Mouse (Mus musculus) c-Kit-positive CD71-positive TER-119-negative erythroid progenitor cells, embryonic 14.5 days (primary cell): ENCODE measurements around the gene Lrp11.
"Not testable (repeated sequence)": the region's sequence is repeated elsewhere in the genome, so short reads cannot be mapped to it uniquely, and the experiment has no call there.

Experiments used
- DNase-seq: peaks from one replicate; pipeline ENCODE4 v3.0.0-alpha.2; 2013; ENCODE audit warnings: low read depth

Gene Lrp11

GRCm38 (mm10) chr10:7589592-7590233 is at the start of gene Lrp11:
Gene Lrp11, plus strand, starts transcription at chr10:7589800.
- peak; percentile 80 for DNase-seq

- no peak for DNase-seq
Observed at GRCm38 (mm10) chr10:7578002-7578401, 11.6 kb upstream of the Lrp11 start.

DNA sequence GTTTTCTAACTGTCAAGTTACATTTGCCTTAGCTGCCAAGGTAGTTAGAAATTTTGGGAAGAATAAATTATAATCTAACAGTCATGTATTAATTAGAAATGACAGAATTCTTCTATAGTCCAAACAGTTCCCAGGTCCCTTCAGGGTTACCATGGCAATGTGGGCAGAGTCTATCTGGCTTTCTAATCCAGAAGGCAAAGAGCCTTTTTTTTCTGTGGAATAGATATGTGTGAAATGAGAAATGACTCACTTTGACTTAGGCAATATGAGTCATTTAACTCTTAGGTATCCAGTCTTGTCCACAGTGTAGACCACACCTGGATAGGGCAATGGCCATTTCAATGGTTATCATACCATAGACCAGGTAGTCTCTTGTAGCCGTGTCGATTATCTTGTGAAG is 8.2 kb upstream of the Lrp11 start:
- DNase-seq = no peak

DNA sequence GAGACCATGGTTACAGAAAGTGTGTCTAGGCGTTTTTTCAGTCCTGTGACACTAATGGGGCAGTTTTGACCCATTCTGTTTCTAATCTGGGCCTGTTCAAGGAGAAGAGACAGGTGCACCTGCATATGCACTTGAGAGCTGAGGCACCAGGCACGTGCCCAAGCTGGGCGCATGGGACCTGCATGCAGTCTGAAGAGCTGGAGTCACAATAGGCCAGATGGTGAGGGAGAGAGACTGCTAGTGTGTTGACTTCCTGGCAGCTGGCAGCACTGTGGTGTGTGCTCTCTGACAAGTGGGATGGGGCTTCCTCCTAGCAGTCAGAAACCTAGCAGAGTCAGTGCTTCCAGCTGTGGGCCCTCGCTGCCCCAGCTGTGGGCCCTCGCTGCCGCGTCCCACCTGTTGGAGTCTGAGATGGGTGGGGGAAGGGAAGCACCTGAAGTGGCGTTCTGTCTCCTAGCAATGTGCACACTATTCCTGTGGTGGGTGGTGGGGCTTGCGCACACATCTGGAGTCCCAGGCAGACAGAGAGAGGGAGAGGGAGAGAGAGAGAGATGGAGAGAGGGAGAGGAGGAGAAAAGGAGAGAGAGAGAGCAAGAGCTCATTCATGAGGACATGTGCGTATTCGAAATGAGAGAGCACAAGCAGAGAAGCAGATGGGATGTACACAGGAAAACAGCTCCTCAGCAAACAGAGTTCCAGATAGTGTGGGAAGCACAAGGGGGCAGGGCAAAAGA is 7.3 kb upstream of the Lrp11 start:
- DNase-seq = no peak

GRCm38 (mm10) chr10:7582891-7583557 is 6.6 kb upstream of the Lrp11 start:
- no peak for DNase-seq

DNA sequence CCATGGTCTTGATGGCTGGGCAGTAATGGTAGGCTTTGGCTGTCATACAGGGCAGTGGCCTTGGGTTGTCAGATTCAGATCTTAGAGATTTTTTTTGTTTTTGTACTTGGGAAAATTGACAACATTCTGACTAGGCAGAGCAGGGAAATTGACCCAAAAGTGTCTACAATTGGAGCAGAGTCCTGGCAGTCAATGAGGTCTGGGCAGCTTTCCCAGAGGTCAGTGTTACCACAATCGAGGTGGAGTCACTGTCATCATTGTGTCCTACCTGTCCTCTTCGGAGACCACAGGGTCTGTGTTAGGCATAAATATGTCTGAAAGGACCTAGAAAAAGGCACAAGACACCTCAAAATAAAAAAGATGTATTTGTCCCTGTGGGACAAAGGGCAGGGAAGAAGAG is 2.8 kb upstream of the Lrp11 start:
- DNase-seq = no peak

- DNase-seq = no peak
Observed at GRCm38 (mm10) chr10:7590234-7590689, 662 bp downstream of the Lrp11 start.

DNA sequence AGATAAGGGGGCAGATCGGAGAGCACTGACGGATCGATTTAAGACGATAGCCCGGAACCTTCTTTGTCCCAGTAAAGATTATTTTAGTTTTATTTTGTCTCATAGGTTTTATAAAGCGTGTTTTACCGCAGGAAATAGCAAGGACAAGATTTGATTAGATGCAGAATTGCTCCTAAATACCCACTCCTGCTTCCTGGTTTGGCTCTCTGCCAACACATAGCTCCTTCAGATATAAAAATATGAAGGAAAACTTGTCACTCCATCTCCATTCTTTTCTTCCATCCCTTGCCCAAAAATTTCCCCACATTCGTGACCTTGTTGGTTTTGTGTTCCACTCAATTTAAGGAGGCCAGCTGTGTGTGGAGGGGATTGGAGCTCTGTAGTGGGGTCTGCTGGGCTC is 1.2 kb downstream of the Lrp11 start:
- DNase-seq = no peak

GRCm38 (mm10) chr10:7594797-7595196 is 5.2 kb downstream of the Lrp11 start:
- DNase-seq = no peak

GRCm38 (mm10) chr10:7596251-7596650 is 6.7 kb downstream of the Lrp11 start:
- no peak for DNase-seq

- no peak for DNase-seq
Observed at GRCm38 (mm10) chr10:7598177-7598576, 8.6 kb downstream of the Lrp11 start.

DNA sequence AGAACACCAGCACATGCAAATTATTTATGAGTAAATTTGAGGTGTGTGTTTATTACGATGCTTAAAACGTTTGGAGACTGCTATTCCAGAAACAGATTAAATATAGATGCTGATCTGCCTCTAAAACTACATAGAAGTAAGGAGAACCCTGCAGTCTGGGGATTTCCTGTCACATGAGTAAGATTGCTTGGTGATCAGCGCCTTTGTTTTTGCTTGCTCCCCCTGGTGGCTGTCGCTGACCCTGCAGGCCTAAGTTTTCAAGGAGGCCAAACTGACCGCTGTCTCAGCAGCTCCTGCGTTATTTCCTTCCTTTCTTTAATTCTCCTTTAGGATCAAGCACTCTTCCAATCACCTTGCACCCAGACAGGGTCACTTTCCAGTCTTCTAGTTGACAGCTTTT is 11.0 kb downstream of the Lrp11 start:
- peak; percentile 56 for DNase-seq

DNA sequence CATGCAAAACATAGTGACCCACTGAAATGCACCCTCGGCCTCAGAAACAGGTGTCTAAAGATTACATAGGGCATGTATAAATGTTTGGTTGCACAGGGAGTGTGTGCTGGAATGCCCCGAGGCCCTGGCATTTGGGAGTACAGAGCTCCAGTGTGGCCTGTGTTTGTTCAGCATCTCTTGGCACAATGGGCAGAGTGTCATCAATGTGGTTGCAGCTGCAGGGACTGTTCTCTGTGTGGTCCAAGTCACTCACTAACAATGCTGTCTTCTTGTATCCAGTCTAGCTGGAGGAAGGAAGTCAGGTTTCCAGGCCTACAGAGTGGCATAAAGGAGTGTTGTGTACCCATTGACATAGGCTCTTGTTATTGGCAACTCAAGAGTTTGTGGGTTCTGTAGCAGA is 15.6 kb downstream of the Lrp11 start:
- no peak for DNase-seq

DNA sequence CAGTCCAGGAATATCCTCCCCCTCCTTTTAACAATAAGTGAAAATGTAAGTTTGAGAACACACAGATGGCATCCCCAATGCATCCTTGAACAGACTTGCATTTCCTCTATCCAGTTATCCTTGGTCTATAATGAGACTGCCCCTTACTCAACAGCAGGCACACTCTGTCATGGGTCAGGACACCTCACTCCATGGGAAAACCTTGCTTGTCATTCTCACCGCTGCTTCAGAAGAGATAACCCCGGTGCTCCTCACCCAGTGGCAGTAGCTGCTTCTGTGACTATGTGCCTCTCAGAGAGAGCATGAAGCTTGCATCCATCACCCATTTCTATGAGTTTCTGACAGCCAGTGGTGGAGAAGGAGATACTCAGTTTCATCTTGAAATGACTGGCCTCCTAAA is 16.8 kb downstream of the Lrp11 start:
- no peak for DNase-seq

DNA sequence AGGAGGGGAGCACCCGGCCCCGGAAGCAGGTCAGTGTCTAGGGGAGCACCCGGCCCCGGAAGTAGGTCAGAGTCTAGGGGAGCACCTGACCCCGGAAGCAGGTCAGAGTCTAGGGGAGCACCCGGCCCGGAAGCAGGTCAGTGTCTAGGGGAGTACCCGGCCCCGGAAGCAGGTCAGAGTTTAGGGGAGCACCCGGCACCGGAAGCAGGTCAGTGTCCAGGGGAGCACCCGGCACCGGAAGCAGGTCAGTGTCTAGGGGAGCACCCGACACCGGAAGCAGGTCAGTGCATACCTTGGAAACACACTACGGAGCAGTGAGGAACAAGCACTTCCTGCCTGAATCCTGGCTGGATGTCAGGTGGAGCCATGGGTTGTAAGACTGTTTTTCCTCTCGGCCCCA is 19.0 kb downstream of the Lrp11 start:
- no peak for DNase-seq

GRCm38 (mm10) chr10:7611647-7612046 is 22.0 kb downstream of the Lrp11 start:
- no peak for DNase-seq

GRCm38 (mm10) chr10:7612210-7612609 is 22.6 kb downstream of the Lrp11 start:
- DNase-seq = not testable (repeated sequence)

- no peak for DNase-seq
Observed at GRCm38 (mm10) chr10:7614834-7615233, 25.2 kb downstream of the Lrp11 start.

GRCm38 (mm10) chr10:7617146-7617545 is 27.5 kb downstream of the Lrp11 start:
- DNase-seq = not testable (repeated sequence)

DNA sequence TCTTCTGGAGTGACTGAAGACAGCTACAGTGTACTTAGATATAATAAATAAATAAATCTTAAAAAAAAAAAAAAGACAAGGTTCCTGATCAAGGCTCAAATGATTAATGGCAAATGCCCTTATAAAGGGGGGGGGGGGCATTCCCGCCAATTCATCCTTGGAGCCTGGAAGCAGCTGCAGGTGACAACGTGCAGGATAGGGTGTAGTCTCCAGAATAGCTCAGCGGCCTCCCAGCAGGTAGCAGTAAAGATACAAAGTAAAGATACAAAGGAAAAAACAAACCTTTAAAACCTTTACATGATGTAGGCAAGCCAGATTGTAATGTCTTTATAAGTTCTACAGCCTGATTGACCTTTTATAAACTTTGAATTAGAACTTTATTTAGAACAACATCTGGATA is 28.0 kb downstream of the Lrp11 start:
- not testable (repeated sequence) for DNase-seq

DNA sequence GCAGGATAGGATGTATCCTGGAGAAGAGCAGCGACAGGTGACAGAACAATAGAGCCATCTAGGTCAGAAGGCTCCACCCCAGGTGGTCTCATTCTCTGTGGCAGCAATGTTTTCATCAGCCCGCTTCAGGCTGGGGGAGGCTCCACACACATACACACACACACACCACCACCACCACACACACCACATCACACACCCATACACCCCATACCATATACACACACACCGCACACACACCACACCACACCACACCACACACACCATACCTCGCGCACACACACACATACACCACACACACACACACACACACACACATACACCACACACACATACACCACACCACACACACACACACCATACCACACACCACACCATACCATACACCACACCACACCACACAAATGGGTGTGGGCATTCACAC is 30.2 kb downstream of the Lrp11 start:
- no peak for DNase-seq

- DNase-seq = no peak
Observed at GRCm38 (mm10) chr10:7620723-7621122, 31.1 kb downstream of the Lrp11 start.

- no peak for DNase-seq
Observed at GRCm38 (mm10) chr10:7622378-7622777, 32.8 kb downstream of the Lrp11 start.
